Mouse (Mus musculus) brain, embryonic 14.5 days (tissue): ENCODE data around the gene 2310050C09Rik.

Experiments used
- CTCF ChIP-seq: fragments of 200-500 bp; IDR thresholded peaks from 2 replicates; pipeline ENCODE4 v1.5.1; 2012; ENCODE audit warnings: inconsistent platforms, mild to moderate bottlenecking, moderate library complexity, borderline replicate concordance; ENCODE audit not compliant: insufficient read depth, insufficient read length; ENCODE audit errors: extremely low read depth
- POLR2A ChIP-seq: fragments of 200-500 bp; IDR thresholded peaks from 2 replicates; pipeline ENCODE4 v1.6.1; 2012; ENCODE audit warnings: mild to moderate bottlenecking, inconsistent platforms, borderline replicate concordance; ENCODE audit not compliant: poor library complexity, insufficient read depth, insufficient read length, severe bottlenecking; ENCODE audit errors: extremely low read depth

- TF ChIP-seq CTCF (peak; percentile 56; the same call in 1 of the 2 replicates), POLR2A (no peak)
These were observed 33.0 kb upstream of the 2310050C09Rik start for GRCm38 (mm10) chr3:92902992-92903391.
